In the genomic region with DNA sequence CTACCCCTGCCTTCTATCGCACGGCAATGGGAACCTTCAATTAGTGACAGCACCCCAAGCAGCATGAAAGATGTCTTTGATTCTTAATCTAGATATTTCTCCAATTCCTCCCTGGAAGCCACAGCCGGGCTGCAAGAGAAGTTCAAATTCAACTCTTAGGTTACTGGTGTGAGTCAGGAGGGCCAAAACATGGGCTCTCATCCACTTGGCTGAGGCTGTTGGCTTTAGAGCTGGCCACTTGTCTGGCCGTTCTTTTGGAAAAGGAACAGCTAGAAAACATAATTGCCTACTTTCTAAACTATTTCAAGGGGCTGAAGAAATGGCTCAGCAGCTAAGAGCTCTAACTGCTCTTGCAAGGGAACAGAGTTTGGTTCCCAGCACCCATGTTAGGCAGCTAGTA, we compare ENCODE assay signal across 24 mouse cellular contexts. TPM values are rescaled to one million over a fixed set of nuclear protein-coding genes. Genes with fewer than 3 reads are reported as not detected.
A peak's percentile ranks its signal among the peaks of the same experiment; 100 is the strongest.
DNase-seq lines count a peak whose midpoint lies in the region; ATAC-seq and TF ChIP-seq lines count a peak whose summit lies in the region.
"Had no signal": no experiment of that assay in that cellular context is flagged by ENCODE, and none has a peak within 500 bp of the region (broad histone marks: within the 10 kb centered on the region; RNA-seq: fewer than 3 reads in every experiment).

No protein-coding gene starts in this region.

- H3K9ac ChIP-seq in heart, embryonic 11.5 days (ENCODE audit: low read depth, low read length), result no peak overlapping the region
- no peak overlapping the region for H3K9ac ChIP-seq in liver, embryonic 12.5 days
- H3K9ac ChIP-seq: forebrain, embryonic 12.5 days; kidney, embryonic 15.5 days; liver, embryonic 14.5 days had no signal

- no peak for ATAC-seq in heart, embryonic 11.5 days (replicated peaks; ENCODE audit: insufficient number of reproducible peaks, low FRiP score, low TSS enrichment)
- ATAC-seq in liver, embryonic 12.5 days, result no peak
- ATAC-seq: CD4-positive, CD25-positive, alpha-beta regulatory T cell, adult 4 months; intestine, postnatal 0 days; midbrain, embryonic 16.5 days; Patski had no signal

- intact Hi-C loops in heart, postnatal 25 days (cut with DNase I), result no loop called here

- no peaks in the 10 kb centered on the region for H3K4me1 ChIP-seq in heart, embryonic 11.5 days (ENCODE audit: control insufficient read depth, insufficient read depth, low read length)
- H3K4me1 ChIP-seq in lung, adult 2 months (ENCODE audit: control insufficient read depth, insufficient read depth, low read length), result no peaks in the 10 kb centered on the region; the same call in 1 of the 2 replicates
- no peaks in the 10 kb centered on the region for H3K4me1 ChIP-seq in liver, embryonic 12.5 days

- peak; percentile 50 to 62 for DNase-seq in heart, adult 18-20 months
- peak; percentile 34 for DNase-seq in lung, postnatal 10 days
- DNase-seq in lung, adult 2 months, result no peak
- DNase-seq in gastrocnemius, adult 18-20 months (ENCODE audit: low spot score), result peak; percentile 73
- DNase-seq in heart, postnatal 25 days (ENCODE audit: low spot score), result peak; percentile 32
- DNase-seq in spleen, adult 18-20 months, result no peak
- DNase-seq: adrenal gland, adult 2 months; cerebellum, postnatal 36 days; kidney, postnatal 36 days; layer of hippocampus, adult 9-11 months; right cerebral cortex, adult 18-20 months; right cerebral cortex, postnatal 4 days; thymus, adult 18-20 months; thymus, postnatal 36 days had no signal

- H3K27ac ChIP-seq in heart, embryonic 11.5 days (ENCODE audit: low read depth, low read length), result no peak overlapping the region
- H3K27ac ChIP-seq in liver, embryonic 12.5 days, result no peak overlapping the region
- H3K27ac ChIP-seq: forebrain, embryonic 12.5 days; kidney, embryonic 15.5 days; liver, embryonic 14.5 days; midbrain, embryonic 10.5 days had no signal

- no peaks in the 10 kb centered on the region for H3K27me3 ChIP-seq in heart, embryonic 11.5 days (ENCODE audit: control insufficient read depth, insufficient read depth, low read length)
- H3K27me3 ChIP-seq in liver, embryonic 12.5 days (replicated peaks), result no peaks in the 10 kb centered on the region
- H3K27me3 ChIP-seq: forebrain, embryonic 12.5 days; kidney, embryonic 15.5 days; Patski had no signal

- TF ChIP-seq POLR2A in lung, adult 2 months (IDR thresholded peaks at IDR 0.05; ENCODE audit: borderline replicate concordance, extremely low read depth, low read depth, low read length), result no peak

- H3K4me2 ChIP-seq in heart, embryonic 11.5 days, result no peak overlapping the region
- H3K4me2 ChIP-seq in liver, embryonic 12.5 days, result no peak overlapping the region
- H3K4me2 ChIP-seq: forebrain, embryonic 12.5 days; kidney, embryonic 15.5 days had no signal

- H3K36me3 ChIP-seq in heart, embryonic 11.5 days (ENCODE audit: control insufficient read depth, insufficient read depth, low read length), result peaks cover 5% of the 10 kb centered on the region
- H3K36me3 ChIP-seq in liver, embryonic 12.5 days, result no peaks in the 10 kb centered on the region

- 79% methylated on average over 4 of the region's 4 CpGs for WGBS in heart, embryonic 11.5 days (ENCODE audit: insufficient replicate concordance)
- 64% methylated on average over 4 of the region's 4 CpGs for WGBS in lung, adult 2 months
- 70% methylated on average over 4 of the region's 4 CpGs for WGBS in liver, embryonic 12.5 days (ENCODE audit: insufficient replicate concordance)

- H3K9me3 ChIP-seq in heart, embryonic 11.5 days (replicated peaks; ENCODE audit: control insufficient read depth, low read length), result no peaks in the 10 kb centered on the region
- H3K9me3 ChIP-seq in liver, embryonic 12.5 days (replicated peaks), result no peaks in the 10 kb centered on the region
- H3K9me3 ChIP-seq: forebrain, embryonic 12.5 days; kidney, embryonic 15.5 days; midbrain, embryonic 10.5 days had no signal

- no peak for TF ChIP-seq CTCF in lung, adult 2 months (IDR thresholded peaks at IDR 0.05; ENCODE audit: insufficient read depth, low read length)

- no peak overlapping the region for H3K4me3 ChIP-seq in heart, embryonic 11.5 days (ENCODE audit: low read depth, low read length)
- no peak overlapping the region for H3K4me3 ChIP-seq in lung, adult 2 months (replicated peaks; ENCODE audit: extremely low read depth, low read depth, low read length)
- H3K4me3 ChIP-seq in liver, embryonic 12.5 days, result no peak overlapping the region
- H3K4me3 ChIP-seq: forebrain, embryonic 12.5 days; kidney, embryonic 15.5 days; midbrain, embryonic 10.5 days had no signal

RNA-seq across cellular contexts. Expression of a gene that starts 51.8 kb away (rescaled TPM):
- 10 to 100 TPM in 1 of 2 experiments, 1 to 10 TPM in 1; 9.9 to 10.8 TPM for total RNA-seq in heart, adult 18-20 months (2021)
- 128 and 193 TPM in 2 replicates for polyA plus RNA-seq in heart, embryonic 11.5 days (2014; fragmentation: Nextera tagmentation; extraction: Ambion mirVana)
- 2.3 and 4.1 TPM in 2 replicates for polyA plus RNA-seq in lung, adult 2 months (2012; rRNA removed)
- total RNA-seq in gastrocnemius, adult 18-20 months (2021), result 10 to 100 TPM in 1 of 2 experiments, 1 to 10 TPM in 1; 7.1 to 11.5 TPM
- total RNA-seq in heart, postnatal 25 days (2021), result 10 to 100 TPM; 12.4 to 14.9 TPM
- 11.2 and 12.7 TPM in 2 replicates for polyA plus RNA-seq in liver, embryonic 12.5 days (2016; fragmentation: Nextera tagmentation; extraction: Ambion mirVana)

Comparison
In these comparisons a context has a peak if more than half of its experiments do, and no peak if none do; other contexts are left out.
1. DNase-seq: peak in heart, adult 18-20 months (2 of 2), lung, postnatal 10 days (single experiment), gastrocnemius, adult 18-20 months (single experiment) and heart, postnatal 25 days (single experiment); none in lung, adult 2 months (single experiment) and spleen, adult 18-20 months (0 of 2).